Mouse (Mus musculus): ENCODE measurements around the gene Krtap11-1. TPM values are rescaled to one million over a fixed set of nuclear protein-coding genes. Genes with fewer than 3 reads are reported as not detected.

Krtap11-1 gene
- total RNA-seq, 2 experiments from 2014 or later = not detected

Other genes starting within 250 kb of the Krtap11-1 start
- gene Krtap21-1, start 167.3 kb downstream of the Krtap11-1 start, total RNA-seq (2021) = not detected
- gene Krtap6-2, start 151.1 kb downstream of the Krtap11-1 start, total RNA-seq (2021) = not detected
- not detected for gene Krtap8-1, start 83.2 kb downstream of the Krtap11-1 start, total RNA-seq (2021)
- gene Krtap7-1, start 62.9 kb downstream of the Krtap11-1 start, total RNA-seq (2021) = not detected